Mouse (Mus musculus) left cerebral cortex, adult 18-20 months (tissue): ENCODE data around the gene Spata22. TPM values are rescaled to one million over a fixed set of nuclear protein-coding genes. Genes with fewer than 3 reads are reported as not detected.

ENCODE experiments used
- total RNA-seq, 2 experiments: library from RNA; stranded (reverse); gene quantifications; 2 replicates each; pipeline ENCODE4 v1.2.3; 2021

Spata22 gene
- total RNA-seq, 2 experiments from 2014 or later, result not detected

Other genes with a start within 250 kb of the Spata22 start
- under 1 TPM in 1 of 2 experiments, not detected in 1; 0.12 TPM for gene Itgae, start 239.2 kb upstream of the Spata22 start, total RNA-seq
- gene Haspin, start 191.4 kb upstream of the Spata22 start, total RNA-seq, result under 1 TPM; 0.12 TPM
- under 1 TPM; 0.35 to 0.54 TPM for gene P2rx5, start 169.3 kb upstream of the Spata22 start, total RNA-seq
- gene Emc6, start 152.7 kb upstream of the Spata22 start, total RNA-seq, result 10 to 100 TPM; 48.0 to 53.3 TPM
- gene Tax1bp3, start 152.7 kb upstream of the Spata22 start, total RNA-seq, result 10 to 100 TPM in 1 of 2 experiments, 1 to 10 TPM in 1; 9.2 to 10.6 TPM
- 10 to 100 TPM; 18.6 to 20.8 TPM for gene Ctns, start 130.7 kb upstream of the Spata22 start, total RNA-seq
- gene Shpk, start 130.3 kb upstream of the Spata22 start, total RNA-seq, result 1 to 10 TPM; 2.8 to 2.9 TPM
- gene Trpv1, start 95.4 kb upstream of the Spata22 start, total RNA-seq, result under 1 TPM in 1 of 2 experiments, not detected in 1; 0.21 TPM
- under 1 TPM; 0.30 to 0.44 TPM for gene Trpv3, start 62.4 kb upstream of the Spata22 start, total RNA-seq
- 10 to 100 TPM; 12.4 to 13.4 TPM for gene Aspa, start 145 bp upstream of the Spata22 start, total RNA-seq
- gene Gm49340, start within 50 bp of the Spata22 start, total RNA-seq, result not detected
- not detected for gene Olfr20, start 21.0 kb downstream of the Spata22 start, total RNA-seq
- gene Olfr376, start 41.5 kb downstream of the Spata22 start, total RNA-seq, result not detected
- not detected for gene Olfr1, start 69.9 kb downstream of the Spata22 start, total RNA-seq
- not detected for gene Olfr378, start 98.7 kb downstream of the Spata22 start, total RNA-seq
- gene Olfr380, start 127.8 kb downstream of the Spata22 start, total RNA-seq, result not detected
- not detected for gene Olfr381, start 161.9 kb downstream of the Spata22 start, total RNA-seq
- gene Olfr382, start 187.5 kb downstream of the Spata22 start, total RNA-seq, result not detected